Mouse (Mus musculus) CD4-positive helper T cell, adult 2 months (primary cell): ENCODE measurements around the gene Cs.
A peak's percentile ranks its signal among the peaks of the same experiment; 100 is the strongest.

Experiments
- DNase-seq: peaks from one replicate; pipeline ENCODE4 v3.0.0-alpha.2; 2012; ENCODE audit warnings: low read depth, missing footprints, low spot score

Cs gene

GRCm38 (mm10) chr10:128372989-128373748, 35.6 kb downstream of the Cs start:
- no peak for DNase-seq

- DNase-seq, result peak; percentile 46
Observed at GRCm38 (mm10) chr10:128374393-128374792, 36.9 kb downstream of the Cs start.

- no peak for DNase-seq
Observed at GRCm38 (mm10) chr10:128376099-128376454, 38.5 kb downstream of the Cs start.

- peak; percentile 87 for DNase-seq
Observed at GRCm38 (mm10) chr10:128376455-128377211, 39.1 kb downstream of the Cs start, which contains the start of gene Ankrd52. Ankrd52 (plus strand) TSS chr10:128377115.

DNA sequence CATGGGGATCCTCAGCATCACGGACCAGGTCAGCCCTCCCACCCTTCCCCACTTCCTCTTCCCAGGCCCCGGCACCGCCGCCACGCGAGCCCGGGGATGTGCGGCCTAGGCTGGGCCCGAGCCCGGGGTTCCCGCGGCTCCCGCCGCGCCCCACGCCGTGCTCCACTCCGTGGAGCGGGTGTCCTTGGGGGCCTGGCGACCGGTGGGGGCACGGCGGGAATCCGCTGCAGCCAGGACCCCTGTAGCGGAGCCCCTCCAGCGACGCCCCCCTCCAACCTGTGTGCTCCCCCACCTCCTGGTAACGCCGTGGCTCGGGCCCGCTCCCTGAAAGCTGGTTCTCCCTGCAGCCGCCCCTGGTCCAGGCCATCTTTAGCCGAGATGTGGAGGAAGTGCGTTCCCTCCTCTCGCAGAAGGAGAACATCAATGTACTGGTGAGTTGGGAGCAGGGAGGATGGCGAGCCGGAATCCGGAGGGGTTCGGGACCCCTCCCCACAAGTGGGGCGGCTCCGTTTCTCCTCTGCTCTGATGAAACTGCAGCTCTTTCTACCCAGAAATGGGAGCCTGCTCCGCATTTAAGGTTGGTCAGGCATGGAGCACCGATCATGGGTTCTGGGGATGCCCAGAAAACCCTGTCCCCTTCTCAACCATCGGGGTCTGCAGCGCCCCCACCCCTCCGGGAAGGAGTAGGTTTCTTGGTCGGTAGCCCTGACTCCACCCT, 39.8 kb downstream of the Cs start:
- DNase-seq, result no peak

GRCm38 (mm10) chr10:128377940-128378448, 40.5 kb downstream of the Cs start:
- DNase-seq, result no peak

GRCm38 (mm10) chr10:128378462-128378861, 40.9 kb downstream of the Cs start:
- DNase-seq, result no peak

DNA sequence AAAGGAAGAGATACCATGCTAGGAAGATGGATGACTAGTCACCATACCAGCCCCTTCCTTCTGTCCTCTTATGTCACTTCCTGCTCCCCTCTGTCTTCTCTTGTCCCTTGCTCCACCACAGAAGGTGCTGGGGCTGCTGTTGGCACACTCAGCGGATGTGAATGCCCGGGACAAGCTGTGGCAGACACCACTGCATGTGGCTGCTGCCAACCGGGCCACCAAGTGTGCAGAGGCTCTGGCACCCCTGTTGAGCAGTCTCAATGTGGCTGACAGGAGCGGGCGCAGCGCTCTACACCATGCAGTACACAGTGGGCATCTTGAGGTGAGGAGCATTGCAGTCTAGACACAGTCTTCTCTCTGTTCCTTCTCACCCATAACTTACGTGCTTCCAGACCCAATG, 41.7 kb downstream of the Cs start:
- DNase-seq, result no peak

DNA sequence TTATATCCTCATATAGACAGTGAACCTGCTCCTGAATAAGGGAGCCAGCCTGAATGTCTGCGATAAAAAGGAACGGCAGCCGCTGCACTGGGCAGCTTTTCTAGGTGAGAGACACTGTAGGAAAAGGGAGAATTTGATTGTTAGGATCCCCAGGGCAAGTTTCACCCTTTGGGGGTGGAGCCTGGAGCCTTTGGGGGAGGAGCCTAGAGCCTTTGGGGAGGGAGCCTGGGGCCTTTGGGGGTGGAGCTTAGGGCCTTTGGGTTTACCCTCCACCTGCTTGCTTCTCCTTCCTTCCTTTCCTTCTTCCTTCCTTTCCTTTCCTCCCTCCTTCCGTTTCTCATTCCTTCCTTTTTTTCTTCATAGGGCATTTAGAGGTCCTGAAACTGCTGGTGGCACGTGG, 43.0 kb downstream of the Cs start:
- peak; percentile 37 for DNase-seq

- no peak for DNase-seq
Observed at GRCm38 (mm10) chr10:128382482-128382881, 44.9 kb downstream of the Cs start.

- no peak for DNase-seq
Observed at GRCm38 (mm10) chr10:128385902-128386301, 48.4 kb downstream of the Cs start.

GRCm38 (mm10) chr10:128388941-128389340, 51.4 kb downstream of the Cs start:
- no peak for DNase-seq

GRCm38 (mm10) chr10:128389570-128389969, 52.0 kb downstream of the Cs start:
- no peak for DNase-seq

- DNase-seq, result no peak
Observed at GRCm38 (mm10) chr10:128390366-128390765, 52.8 kb downstream of the Cs start.

DNA sequence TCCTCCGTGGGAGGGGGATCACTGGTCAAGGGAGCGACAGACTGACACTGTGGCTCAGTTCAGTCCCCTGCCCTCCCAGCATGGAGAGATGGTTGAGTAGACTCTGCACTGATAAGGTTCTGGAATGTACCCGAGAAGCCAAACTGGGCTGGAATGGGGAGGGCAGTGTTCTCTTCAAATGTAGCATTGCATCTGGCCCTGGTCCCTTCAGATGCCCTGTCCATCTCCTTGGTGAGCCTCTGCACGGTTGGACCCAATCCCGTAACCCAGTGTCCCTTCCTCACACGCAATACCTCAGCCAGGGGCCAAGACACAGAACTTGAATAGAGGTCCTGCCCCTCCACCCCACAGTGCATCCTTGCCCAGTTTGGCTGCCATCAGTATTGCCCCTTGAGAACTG, 54.3 kb downstream of the Cs start:
- DNase-seq, result no peak

GRCm38 (mm10) chr10:128396017-128396673, 58.6 kb downstream of the Cs start:
- no peak for DNase-seq

GRCm38 (mm10) chr10:128396716-128397264, 59.3 kb downstream of the Cs start:
- DNase-seq, result no peak

DNA sequence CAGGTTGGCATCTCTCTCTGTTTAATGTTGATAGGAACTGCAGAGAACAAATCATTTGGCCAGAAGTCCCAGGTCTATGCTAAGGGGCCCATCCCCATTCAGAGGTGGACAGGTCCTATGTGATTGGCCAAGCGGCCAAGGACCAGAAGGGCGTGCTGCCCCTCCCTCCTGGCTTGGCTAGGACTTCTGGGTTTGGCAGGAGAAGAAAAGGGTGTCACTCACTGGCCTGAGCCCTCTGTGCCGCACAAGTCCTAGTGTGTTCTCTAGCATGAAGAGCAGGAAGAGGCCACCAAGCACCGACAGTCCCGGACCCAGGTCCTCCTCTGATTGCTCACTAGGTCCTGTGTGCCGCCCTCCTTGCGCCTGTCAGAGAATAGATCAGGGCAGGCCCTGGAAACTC, 59.9 kb downstream of the Cs start:
- DNase-seq, result no peak

DNA sequence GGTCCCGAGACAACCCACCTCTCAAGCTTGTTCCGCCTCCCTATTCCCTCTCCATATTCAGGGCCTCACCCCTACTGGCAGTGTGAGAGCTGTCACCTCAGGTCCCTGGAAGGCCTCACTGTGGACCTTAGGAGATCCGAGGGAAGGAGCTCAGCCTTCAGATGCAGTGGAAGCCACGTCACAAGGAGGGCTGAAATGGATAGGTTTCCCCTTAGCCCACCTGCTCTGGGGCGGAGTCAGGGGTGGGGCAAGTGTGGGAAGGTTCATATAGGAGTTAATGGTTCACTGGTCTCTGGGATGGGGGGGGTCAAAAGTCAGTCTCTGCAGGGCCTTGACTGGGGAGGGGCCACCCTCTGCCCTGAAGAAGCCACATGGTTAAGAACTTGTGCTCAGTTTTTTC, 62.8 kb downstream of the Cs start:
- no peak for DNase-seq

DNA sequence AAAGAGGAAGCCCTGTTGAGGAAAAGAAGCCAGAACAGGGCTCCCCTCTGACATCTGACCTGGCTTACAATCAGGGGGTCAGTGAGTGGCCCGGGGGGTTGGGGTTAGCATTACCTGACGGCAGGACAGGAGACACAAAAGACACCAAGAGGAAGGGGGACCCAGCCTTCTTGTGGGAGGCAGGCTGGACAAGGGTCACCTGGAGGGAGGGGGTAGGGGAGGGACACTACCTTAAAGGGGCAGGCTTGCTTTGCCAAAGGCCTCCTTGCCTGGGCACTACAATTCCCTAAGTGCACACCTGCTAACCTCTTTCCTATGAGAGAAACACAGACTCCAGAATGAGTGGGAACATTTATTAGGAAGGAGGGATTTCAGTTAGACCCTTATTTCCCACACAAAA, 63.5 kb downstream of the Cs start, which contains the start of gene Slc39a5:
Gene Slc39a5 (minus strand): TSS at position 174 of the 400 bp plus-strand sequence.
- no peak for DNase-seq

- no peak for DNase-seq
Observed at GRCm38 (mm10) chr10:128401638-128402037, 64.1 kb downstream of the Cs start.
